Mouse (Mus musculus) heart, embryonic 12.5 days (tissue): ENCODE measurements at regions not wholly inside any gene's neighbourhood (a gene's known extent, or its start where the extent isn't known, plus 50 kb on each side); places are given as distances from the start of the nearest gene placed in this dataset.

Experiments used
- ATAC-seq: fragments of 200-750 bp; cut with Nextera tagmentation; 2 replicates; pipeline ENCODE4 v1.8.0; 2017; ENCODE audit warnings: moderate TSS enrichment, moderate library complexity; ENCODE audit not compliant: insufficient number of reproducible peaks, low FRiP score
- H3K27ac ChIP-seq: fragments of 300-500 bp; sonication (generic); 2 replicates; pipeline ENCODE4 v1.5.1; 2016; ENCODE audit warnings: mild to moderate bottlenecking, moderate library complexity; ENCODE audit not compliant: poor library complexity, severe bottlenecking
- H3K27me3 ChIP-seq: fragments of 300-500 bp; sonication (generic); replicated peaks from 2 replicates; pipeline ENCODE4 v1.6.1; 2016; ENCODE audit warnings: mild to moderate bottlenecking, moderate library complexity
- H3K36me3 ChIP-seq: fragments of 300-500 bp; sonication (generic); 2 replicates; pipeline ENCODE4 v1.6.1; 2016; ENCODE audit warnings: mild to moderate bottlenecking, moderate library complexity
- H3K4me1 ChIP-seq: fragments of 300-500 bp; sonication (generic); replicated peaks from 2 replicates; pipeline ENCODE4 v1.6.1; 2016; ENCODE audit warnings: mild to moderate bottlenecking
- H3K4me2 ChIP-seq: fragments of 300-500 bp; sonication (generic); 2 replicates; pipeline ENCODE4 v1.6.1; 2016; ENCODE audit warnings: mild to moderate bottlenecking, moderate library complexity
- H3K4me3 ChIP-seq: fragments of 300-500 bp; sonication (generic); 2 replicates; pipeline ENCODE4 v1.5.1; 2016; ENCODE audit warnings: mild to moderate bottlenecking
- H3K9ac ChIP-seq: fragments of 300-500 bp; sonication (generic); 2 replicates; pipeline ENCODE4 v1.6.1; 2016; ENCODE audit warnings: mild to moderate bottlenecking, moderate library complexity
- H3K9me3 ChIP-seq: fragments of 300-500 bp; sonication (generic); replicated peaks from 2 replicates; pipeline ENCODE4 v1.6.1; 2016; ENCODE audit warnings: mild to moderate bottlenecking, moderate library complexity
- WGBS: fragments of 180-500 bp; shearing (Covaris S2); methylation state at CpG from one replicate; pipeline ENCODE4 v1.1.7; 2016; 5-methylcytosine and 5-hydroxymethylcytosine counted together

GRCm38 (mm10) chr16:53011847-53012246, 558.0 kb upstream of the Alcam start:
- H3K9me3 ChIP-seq, result no peaks in the 10 kb centered on the region
- no peaks in the 10 kb centered on the region for H3K36me3 ChIP-seq
- H3K4me1 ChIP-seq, result no peaks in the 10 kb centered on the region
- H3K4me3 ChIP-seq, result no peak overlapping the region
- no peak overlapping the region for H3K27ac ChIP-seq
- no peaks in the 10 kb centered on the region for H3K27me3 ChIP-seq
- WGBS, result 73% methylated on average over 1 of the region's 1 CpGs
- ATAC-seq, result no peak
- no peak overlapping the region for H3K9ac ChIP-seq
- no peak overlapping the region for H3K4me2 ChIP-seq

GRCm38 (mm10) chr16:52988852-52989397, 535.1 kb upstream of the Alcam start:
- Histone ChIP-seq H3K4me3 (no peak overlapping the region), H3K27ac (no peak overlapping the region), H3K27me3 (no peaks in the 10 kb centered on the region), H3K9ac (no peak overlapping the region), H3K4me2 (no peak overlapping the region), H3K4me1 (no peaks in the 10 kb centered on the region), H3K36me3 (no peaks in the 10 kb centered on the region), H3K9me3 (no peaks in the 10 kb centered on the region)
- no peak for ATAC-seq
- 72% methylated on average over 1 of the region's 1 CpGs for WGBS

GRCm38 (mm10) chr16:52984336-52984735, 530.5 kb upstream of the Alcam start:
- H3K4me3 ChIP-seq, result no peak overlapping the region
- H3K27ac ChIP-seq, result no peak overlapping the region
- H3K9me3 ChIP-seq, result no peaks in the 10 kb centered on the region
- WGBS, result 42% methylated on average over 1 of the region's 1 CpGs
- no peak overlapping the region for H3K9ac ChIP-seq
- H3K27me3 ChIP-seq, result no peaks in the 10 kb centered on the region
- no peaks in the 10 kb centered on the region for H3K36me3 ChIP-seq
- no peak overlapping the region for H3K4me2 ChIP-seq
- no peak for ATAC-seq
- no peaks in the 10 kb centered on the region for H3K4me1 ChIP-seq

DNA sequence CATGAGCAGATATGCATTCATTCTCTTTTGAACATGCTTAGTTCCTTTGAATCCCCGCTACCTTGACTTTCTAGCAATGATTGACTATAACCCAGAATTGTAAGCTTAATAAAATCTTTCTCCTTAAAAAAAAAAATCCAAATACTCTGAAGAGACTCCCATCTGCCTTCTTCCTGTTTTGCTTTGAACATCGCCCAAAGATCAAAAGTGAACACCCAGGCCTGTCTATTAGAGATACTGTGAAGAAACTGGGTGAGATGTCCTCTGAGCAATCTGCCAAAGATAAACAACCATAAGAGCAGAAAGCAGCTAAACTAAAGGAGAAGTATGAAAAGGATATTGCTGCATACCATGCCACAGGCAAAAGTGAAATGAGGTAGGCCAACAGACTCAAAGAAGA, 527.1 kb upstream of the Alcam start:
- no peak overlapping the region for H3K4me2 ChIP-seq
- H3K4me1 ChIP-seq, result no peaks in the 10 kb centered on the region
- no peak overlapping the region for H3K4me3 ChIP-seq
- no peak overlapping the region for H3K27ac ChIP-seq
- H3K9me3 ChIP-seq, result no peaks in the 10 kb centered on the region
- no peaks in the 10 kb centered on the region for H3K36me3 ChIP-seq
- no peak overlapping the region for H3K9ac ChIP-seq
- no peak for ATAC-seq
- WGBS, result 73% methylated on average over 2 of the region's 2 CpGs
- no peaks in the 10 kb centered on the region for H3K27me3 ChIP-seq

DNA sequence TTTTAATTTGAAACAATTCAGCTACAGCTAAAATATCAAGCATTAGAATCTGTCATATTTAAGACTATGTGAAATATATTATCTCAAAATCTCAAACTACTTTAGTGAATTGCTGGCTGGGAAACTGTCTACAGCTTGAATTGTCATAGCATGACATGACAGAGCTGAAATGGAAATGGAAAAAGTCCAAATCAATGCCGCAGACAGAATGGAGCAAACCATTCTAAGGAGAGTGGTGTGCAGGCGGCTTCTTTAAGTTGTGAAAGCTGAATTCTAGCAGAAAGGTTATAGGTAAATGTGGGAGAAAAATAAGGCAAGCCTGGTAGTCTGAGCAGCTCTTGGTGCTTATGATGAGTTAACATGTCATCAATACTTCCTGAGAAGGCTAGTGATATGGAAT, 518.9 kb upstream of the Alcam start:
- H3K4me3 ChIP-seq, result no peak overlapping the region
- H3K4me1 ChIP-seq, result no peaks in the 10 kb centered on the region
- no peak for ATAC-seq
- no peak overlapping the region for H3K4me2 ChIP-seq
- no peak overlapping the region for H3K9ac ChIP-seq
- no peaks in the 10 kb centered on the region for H3K9me3 ChIP-seq
- 90% methylated on average over 2 of the region's 2 CpGs for WGBS
- no peaks in the 10 kb centered on the region for H3K36me3 ChIP-seq
- no peak overlapping the region for H3K27ac ChIP-seq
- no peaks in the 10 kb centered on the region for H3K27me3 ChIP-seq

- WGBS, result 29% methylated on average over 4 of the region's 4 CpGs
- H3K9me3 ChIP-seq, result no peaks in the 10 kb centered on the region
- no peak overlapping the region for H3K9ac ChIP-seq
- H3K4me2 ChIP-seq, result no peak overlapping the region
- H3K4me3 ChIP-seq, result no peak overlapping the region
- no peak overlapping the region for H3K27ac ChIP-seq
- H3K27me3 ChIP-seq, result no peaks in the 10 kb centered on the region
- no peaks in the 10 kb centered on the region for H3K36me3 ChIP-seq
- H3K4me1 ChIP-seq, result 0 out of 2 replicates have a peak, but pooled peaks cover 3% of the 10 kb centered on the region
- peak; percentile 61; the same call in 1 of the 2 replicates for ATAC-seq
These were observed 493.8 kb upstream of the Alcam start for GRCm38 (mm10) chr16:52947679-52948078.

- Histone ChIP-seq H3K36me3 (no peaks in the 10 kb centered on the region), H3K27ac (no peak overlapping the region), H3K4me3 (no peak overlapping the region), H3K9ac (no peak overlapping the region), H3K27me3 (no peaks in the 10 kb centered on the region), H3K4me1 (no peaks in the 10 kb centered on the region), H3K9me3 (no peaks in the 10 kb centered on the region), H3K4me2 (no peak overlapping the region)
- ATAC-seq, result no peak
- WGBS, result 62% methylated on average over 1 of the region's 1 CpGs
These were observed 480.9 kb upstream of the Alcam start for GRCm38 (mm10) chr16:52934749-52935148.

- Histone ChIP-seq H3K4me3 (no peak overlapping the region), H3K4me2 (no peak overlapping the region), H3K9me3 (no peaks in the 10 kb centered on the region), H3K9ac (no peak overlapping the region), H3K36me3 (no peaks in the 10 kb centered on the region), H3K27me3 (no peaks in the 10 kb centered on the region), H3K27ac (no peak overlapping the region), H3K4me1 (no peaks in the 10 kb centered on the region)
- 86% methylated on average over 3 of the region's 3 CpGs for WGBS
- ATAC-seq, result no peak
These were observed 478.1 kb upstream of the Alcam start for GRCm38 (mm10) chr16:52931978-52932377.

- Histone ChIP-seq H3K9ac (no peak overlapping the region), H3K4me3 (no peak overlapping the region), H3K27ac (no peak overlapping the region), H3K9me3 (no peaks in the 10 kb centered on the region), H3K4me1 (no peaks in the 10 kb centered on the region), H3K36me3 (no peaks in the 10 kb centered on the region), H3K27me3 (no peaks in the 10 kb centered on the region), H3K4me2 (no peak overlapping the region)
- WGBS, result 78% methylated on average over 14 of the region's 14 CpGs
- ATAC-seq, result no peak
These were observed 438.8 kb upstream of the Alcam start for GRCm38 (mm10) chr16:52892467-52893255.

GRCm38 (mm10) chr16:52879463-52880114, 425.7 kb upstream of the Alcam start:
- no peak overlapping the region for H3K4me2 ChIP-seq

DNA sequence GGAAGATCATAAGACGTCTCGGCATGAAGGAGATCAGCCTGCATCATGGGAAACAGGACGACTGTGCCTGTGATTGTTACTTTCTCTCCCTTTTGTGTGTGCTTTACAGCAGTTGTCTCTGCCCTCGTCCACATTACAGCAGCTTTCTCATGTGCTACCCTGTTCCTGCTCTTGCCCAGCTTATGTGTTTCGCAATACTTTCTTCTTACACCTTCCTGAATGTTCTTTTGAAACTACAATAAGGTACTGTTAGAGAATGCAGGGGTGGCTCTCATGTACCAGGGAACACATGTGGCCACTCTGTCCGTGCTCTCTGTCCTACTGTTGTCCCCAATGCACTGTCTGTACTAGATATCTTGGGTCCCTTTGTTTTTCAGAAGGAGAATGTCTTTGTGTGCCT, 414.0 kb upstream of the Alcam start:
- H3K27ac ChIP-seq, result no peak overlapping the region
- no peak for ATAC-seq
- WGBS, result 75% methylated on average over 6 of the region's 6 CpGs

More at GRCm38 (mm10) chr16:52879463-52880114, 425.7 kb upstream of the Alcam start:
- ATAC-seq, result no peak
- WGBS, result 66% methylated on average over 4 of the region's 4 CpGs
- Histone ChIP-seq H3K4me3 (no peak overlapping the region), H3K4me1 (no peaks in the 10 kb centered on the region), H3K27ac (no peak overlapping the region), H3K36me3 (no peaks in the 10 kb centered on the region), H3K27me3 (no peaks in the 10 kb centered on the region), H3K9me3 (no peaks in the 10 kb centered on the region), H3K9ac (no peak overlapping the region)

More for the DNA sequence above, 414.0 kb upstream of the Alcam start:
- peaks cover 4% of the 10 kb centered on the region; the same call in 1 of the 2 replicates for H3K4me1 ChIP-seq
- no peaks in the 10 kb centered on the region for H3K9me3 ChIP-seq
- H3K36me3 ChIP-seq, result no peaks in the 10 kb centered on the region
- no peak overlapping the region for H3K4me3 ChIP-seq
- no peak overlapping the region for H3K9ac ChIP-seq
- H3K27me3 ChIP-seq, result no peaks in the 10 kb centered on the region
- H3K4me2 ChIP-seq, result no peak overlapping the region
